Mouse (Mus musculus): ENCODE measurements around the gene Aven.
"Not testable (repeated sequence)": the region's sequence is repeated elsewhere in the genome, so short reads cannot be mapped to it uniquely, and the experiment has no call there.

The Aven gene

DNA sequence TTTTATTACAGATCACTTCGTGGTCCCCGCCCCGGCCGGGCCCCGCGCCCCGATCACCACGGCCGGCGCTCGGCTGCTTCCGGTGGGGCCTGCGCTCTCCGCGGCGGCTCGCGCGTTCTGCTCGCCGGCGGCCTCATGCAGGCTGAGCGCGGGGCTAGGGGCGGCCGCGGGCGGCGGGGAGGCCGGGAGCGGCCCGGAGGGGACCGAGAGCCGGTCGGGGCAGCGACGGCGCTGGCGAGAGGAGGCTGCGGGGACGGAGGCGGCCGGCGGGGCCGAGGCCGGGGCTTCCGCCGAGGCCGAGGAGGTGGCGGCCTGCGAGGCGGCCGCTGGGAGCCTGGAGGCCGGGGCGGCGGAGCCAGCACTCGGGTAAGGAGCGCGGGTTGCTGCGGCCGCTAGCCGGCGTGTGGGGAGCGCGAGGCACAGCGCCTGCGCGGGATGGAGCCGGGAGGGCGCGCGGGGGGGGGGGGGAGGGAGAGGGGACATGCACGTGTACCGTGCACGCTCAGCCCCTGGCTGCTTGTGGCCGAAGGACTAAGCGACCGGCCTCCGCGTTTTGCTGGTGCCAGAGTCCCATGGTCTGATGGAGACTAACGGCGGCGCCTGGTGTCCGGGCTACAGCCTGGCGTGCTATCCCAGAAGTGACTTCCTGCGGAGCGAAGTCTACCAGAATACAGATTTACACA lies at the start of gene Aven:
TSS of gene Aven (plus strand) at position 109 of the 683 bp plus-strand sequence.
- in situ Hi-C loops (cut with MboI, MseI): no loop called here

DNA sequence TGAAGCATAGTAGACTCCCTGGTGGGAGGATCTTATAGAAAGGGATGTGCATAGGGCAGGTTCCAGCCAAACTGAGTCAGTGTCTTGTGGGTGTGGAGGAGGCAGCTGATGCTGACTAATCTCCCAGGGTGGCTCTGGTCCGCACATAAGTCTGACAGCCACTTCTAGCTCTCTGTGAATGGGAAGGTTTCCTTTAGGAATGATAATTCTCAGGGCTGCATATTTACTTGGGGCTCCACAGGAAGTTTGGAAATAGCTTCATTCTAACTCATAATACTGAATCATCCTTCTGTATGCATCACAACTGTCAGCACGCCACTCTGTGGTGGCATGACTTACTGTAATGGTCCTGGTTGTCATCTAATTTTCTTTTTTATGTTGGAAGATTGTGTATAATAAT lies 49.3 kb upstream of the Aven start:
- in situ Hi-C loops (cut with MboI, MseI): loop anchor here (5.0 kb wide), 1 partner anchor 56 kb away; no protein-coding TSS in a partner anchor

DNA sequence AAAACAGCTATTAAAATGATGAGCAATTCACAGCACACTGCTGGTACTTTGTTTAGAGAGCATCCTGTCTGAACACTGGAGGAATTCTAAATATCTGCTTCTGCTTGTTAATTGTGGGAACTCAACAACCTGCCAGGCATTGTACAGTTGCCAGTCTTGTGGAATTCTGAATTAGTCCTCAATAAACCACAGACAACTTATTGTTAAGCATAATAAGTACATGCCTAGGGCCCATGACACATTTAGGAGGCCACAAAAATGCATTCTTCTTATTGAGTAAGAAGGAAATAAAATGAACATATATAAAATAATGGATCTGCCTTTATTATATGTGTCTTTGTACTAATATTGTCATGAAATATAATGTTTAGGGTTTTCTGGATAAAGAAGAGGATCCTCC lies 47.3 kb upstream of the Aven start:
- in situ Hi-C loops (cut with MboI, MseI): no loop called here

GRCm38 (mm10) chr2:112448046-112448445 lies 44.7 kb upstream of the Aven start:
- in situ Hi-C loops (cut with MboI, MseI): not testable (repeated sequence)

GRCm38 (mm10) chr2:112448510-112449059 lies 44.2 kb upstream of the Aven start:
- in situ Hi-C loops (cut with MboI, MseI): no loop called here

GRCm38 (mm10) chr2:112449597-112450296 lies 43.0 kb upstream of the Aven start:
- in situ Hi-C loops (cut with MboI, MseI): no loop called here

DNA sequence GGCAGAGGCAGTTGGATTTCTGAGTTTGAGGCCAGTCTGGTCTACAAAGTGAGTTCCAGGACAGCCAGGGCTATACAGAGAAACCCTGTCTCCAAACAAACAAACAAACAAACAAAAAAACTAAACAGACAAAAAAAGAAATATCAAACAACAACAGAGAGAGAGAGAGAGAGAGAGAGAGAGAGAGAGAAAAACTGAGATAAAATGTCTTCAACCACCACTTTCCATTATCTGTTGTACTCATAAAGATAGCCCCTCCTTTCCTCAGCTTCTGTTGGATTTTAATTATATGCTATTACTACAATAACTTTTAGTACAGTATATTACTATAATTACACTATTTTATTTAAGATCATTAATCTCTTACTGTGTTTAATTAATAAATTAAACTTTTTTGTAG lies 40.3 kb upstream of the Aven start:
- in situ Hi-C loops (cut with MboI, MseI): not testable (repeated sequence)

DNA sequence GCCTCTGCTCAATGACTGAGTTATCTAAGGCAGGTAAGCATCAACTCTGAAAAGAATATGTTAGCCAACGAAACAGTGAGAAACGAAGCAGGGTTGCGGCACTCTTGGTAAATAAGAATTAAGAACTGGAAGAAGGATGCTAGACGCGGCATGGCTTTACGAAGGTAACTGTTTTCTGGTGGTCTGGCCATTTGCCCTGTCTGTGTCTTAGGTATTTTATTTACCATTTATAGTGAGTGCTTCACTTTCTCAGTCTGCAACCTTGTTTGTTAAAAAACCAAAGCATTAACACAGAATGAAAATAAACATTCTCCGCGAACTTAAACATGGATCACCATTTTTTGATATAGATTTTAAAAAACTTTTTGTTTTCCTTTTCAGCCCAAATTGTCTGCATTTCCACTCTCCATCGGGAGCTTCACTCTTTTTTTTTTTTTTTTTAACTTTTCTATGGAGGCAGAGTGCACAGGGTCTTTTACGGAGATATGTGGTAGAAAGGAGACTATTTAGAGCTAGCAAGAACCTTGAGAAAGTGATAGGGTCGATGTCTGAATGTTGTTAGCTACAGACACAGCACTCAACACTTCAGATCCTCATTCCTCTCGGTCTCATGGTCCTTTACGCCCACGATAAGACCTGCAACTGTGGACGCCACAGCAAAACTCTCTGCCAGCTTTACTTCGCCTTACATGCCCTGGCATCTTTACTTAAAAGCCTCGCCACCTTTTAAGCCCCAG lies 38.5 kb upstream of the Aven start:
- in situ Hi-C loops (cut with MboI, MseI): no loop called here

GRCm38 (mm10) chr2:112454862-112455564 lies 37.8 kb upstream of the Aven start, which contains the start of gene Emc7:
Emc7 (plus strand) TSS chr2:112454997.
- in situ Hi-C loops (cut with MboI, MseI): no loop called here

- in situ Hi-C loops (cut with MboI, MseI): no loop called here
These were observed 32.2 kb upstream of the Aven start for GRCm38 (mm10) chr2:112460557-112460956.

- in situ Hi-C loops (cut with MboI, MseI): no loop called here
These were observed 23.2 kb upstream of the Aven start for GRCm38 (mm10) chr2:112469542-112469941.

- in situ Hi-C loops (cut with MboI, MseI): loop anchor here (10.0 kb wide), 2 partner anchors 96 to 1286 kb away; partner anchors contain the start of gene Katnbl1
These were observed 21.8 kb upstream of the Aven start for GRCm38 (mm10) chr2:112470961-112471381.

DNA sequence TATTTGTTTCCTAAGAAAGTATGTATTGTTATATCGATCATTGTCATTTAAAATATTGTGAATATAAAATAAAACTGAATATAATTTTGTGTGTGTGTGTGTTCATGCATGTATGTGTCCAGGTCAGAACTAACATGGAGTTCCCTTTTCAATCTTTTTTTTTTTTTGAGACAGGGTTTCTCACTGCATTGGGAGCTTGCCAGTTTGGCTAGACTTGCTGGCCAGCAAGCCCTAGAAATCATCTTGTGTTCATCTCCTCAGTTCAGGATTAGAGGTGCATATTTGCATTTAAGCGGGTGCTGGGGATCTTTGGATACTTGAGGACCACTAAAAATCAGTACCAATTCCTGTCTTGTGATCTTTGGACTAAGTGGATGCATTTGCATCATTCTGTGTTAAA lies 20.7 kb upstream of the Aven start:
- in situ Hi-C loops (cut with MboI, MseI): loop anchor here (10.0 kb wide), 2 partner anchors 97 to 1287 kb away; partner anchors contain the start of gene Katnbl1

GRCm38 (mm10) chr2:112474997-112475724 lies 17.6 kb upstream of the Aven start:
- in situ Hi-C loops (cut with MboI, MseI): loop anchor here (10.0 kb wide), 2 partner anchors 100 to 1290 kb away; partner anchors contain the start of gene Katnbl1

GRCm38 (mm10) chr2:112476554-112476953 lies 16.2 kb upstream of the Aven start:
- in situ Hi-C loops (cut with MboI, MseI): loop anchor here (10.0 kb wide), 2 partner anchors 102 to 1292 kb away; partner anchors contain the start of gene Katnbl1

DNA sequence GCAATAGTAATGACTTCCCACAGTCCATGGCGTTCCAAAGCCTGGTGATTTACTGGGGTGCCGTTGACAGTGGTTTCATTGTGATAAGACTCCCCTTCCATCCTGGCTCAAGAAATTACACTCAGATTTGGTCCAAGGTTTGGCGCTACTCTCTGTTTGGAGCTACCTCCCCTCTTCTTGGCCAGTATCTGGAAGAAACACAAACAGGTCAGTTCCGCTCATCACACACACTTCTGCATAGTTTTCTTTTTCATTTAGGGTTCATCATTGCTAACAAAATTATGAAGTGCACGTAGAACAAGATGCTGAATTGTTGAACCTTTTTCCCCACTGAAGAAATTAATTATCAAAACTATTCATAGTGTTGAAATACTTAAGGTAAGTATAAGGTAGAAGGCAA lies 12.1 kb upstream of the Aven start, which contains the start of gene Chrm5:
TSS of gene Chrm5 (minus strand) at position 101 of the 400 bp plus-strand sequence.
- in situ Hi-C loops (cut with MboI, MseI): loop anchor here (5.0 kb wide), 1 partner anchor 233 kb away; no protein-coding TSS in a partner anchor

- in situ Hi-C loops (cut with MboI, MseI): loop anchor here (5.0 kb wide), 1 partner anchor 234 kb away; no protein-coding TSS in a partner anchor
These were observed 11.2 kb upstream of the Aven start for GRCm38 (mm10) chr2:112481564-112481963.

GRCm38 (mm10) chr2:112482533-112483333 lies 10.0 kb upstream of the Aven start:
- in situ Hi-C loops (cut with MboI, MseI): loop anchor here (5.0 kb wide), 1 partner anchor 235 kb away; no protein-coding TSS in a partner anchor

DNA sequence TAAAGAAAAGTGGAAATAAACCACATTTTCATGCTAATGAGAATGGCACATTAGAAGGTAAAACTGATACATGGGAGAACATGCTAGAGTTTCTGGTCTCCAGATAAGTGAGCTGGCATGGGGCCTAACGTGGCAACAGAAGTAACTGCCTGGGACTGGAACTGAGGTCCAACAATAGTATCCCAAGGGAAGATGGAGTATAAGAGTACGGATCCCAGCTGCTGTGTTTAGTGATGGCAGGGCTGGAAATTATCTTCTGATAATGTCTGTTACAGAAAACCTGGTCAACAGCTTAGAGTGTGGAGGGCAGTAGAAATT lies 9.5 kb upstream of the Aven start:
- in situ Hi-C loops (cut with MboI, MseI): loop anchor here (5.0 kb wide), 1 partner anchor 236 kb away; no protein-coding TSS in a partner anchor

Measured in T-helper 1 cell (primary cell).